Mouse (Mus musculus) adrenal gland, adult 8-10 months (tissue): ENCODE data around the gene Rc3h2. TPM values are rescaled to one million over a fixed set of nuclear protein-coding genes. Genes with fewer than 3 reads are reported as not detected.
A peak's percentile ranks its signal among the peaks of the same experiment; 100 is the strongest.

Experiments
- DNase-seq: peaks from one replicate; pipeline ENCODE4 v3.0.0; 2022
- total RNA-seq, 4 experiments: library from RNA; stranded (reverse); gene quantifications; 2 replicates each; pipeline ENCODE4 v1.2.4; 2022

Gene Rc3h2
- 10 to 100 TPM; 35.5 to 62.9 (median 52.4) TPM for total RNA-seq

GRCm38 (mm10) chr2:37422306-37423304 lies at the start of gene Rc3h2:
Rc3h2 (minus strand) TSS chr2:37422903.
- DNase-seq = peak; percentile 96

DNA sequence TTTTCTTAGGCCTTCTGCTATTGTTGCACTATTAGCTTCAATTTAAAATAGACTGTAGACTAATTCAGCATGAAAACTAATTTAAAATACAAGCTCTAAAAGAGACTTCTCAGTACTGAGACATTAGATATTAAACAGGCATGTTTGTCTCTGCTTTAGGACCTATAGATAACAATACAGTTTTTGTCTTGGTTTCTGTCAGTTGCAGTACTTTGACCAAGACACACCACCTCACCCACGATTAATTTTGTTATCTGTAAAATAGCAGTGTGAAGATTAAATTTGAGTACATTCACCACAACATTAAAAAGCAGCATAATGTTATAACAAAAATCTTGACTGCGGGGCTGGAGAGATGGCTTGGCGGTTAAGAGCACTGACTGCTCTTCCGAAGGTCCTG lies 43.6 kb upstream of the Rc3h2 start:
- DNase-seq = no peak

GRCm38 (mm10) chr2:37460707-37461106 lies 38.0 kb upstream of the Rc3h2 start:
- no peak for DNase-seq

- DNase-seq = no peak
Observed at GRCm38 (mm10) chr2:37452376-37452760, 29.7 kb upstream of the Rc3h2 start.

GRCm38 (mm10) chr2:37451667-37452375 lies 29.1 kb upstream of the Rc3h2 start:
- peak; percentile 90 for DNase-seq

- DNase-seq = peak; percentile 96
Observed at GRCm38 (mm10) chr2:37442611-37443591, 20.2 kb upstream of the Rc3h2 start, which contains the start of the genes Zbtb26, Zbtb6 and Rabgap1. Zbtb26 (minus strand) TSS chr2:37443135. Zbtb6 (minus strand) TSS chr2:37443171. Rabgap1 (plus strand) TSS chr2:37443279.

GRCm38 (mm10) chr2:37431609-37432008 lies 8.9 kb upstream of the Rc3h2 start:
- no peak for DNase-seq

DNA sequence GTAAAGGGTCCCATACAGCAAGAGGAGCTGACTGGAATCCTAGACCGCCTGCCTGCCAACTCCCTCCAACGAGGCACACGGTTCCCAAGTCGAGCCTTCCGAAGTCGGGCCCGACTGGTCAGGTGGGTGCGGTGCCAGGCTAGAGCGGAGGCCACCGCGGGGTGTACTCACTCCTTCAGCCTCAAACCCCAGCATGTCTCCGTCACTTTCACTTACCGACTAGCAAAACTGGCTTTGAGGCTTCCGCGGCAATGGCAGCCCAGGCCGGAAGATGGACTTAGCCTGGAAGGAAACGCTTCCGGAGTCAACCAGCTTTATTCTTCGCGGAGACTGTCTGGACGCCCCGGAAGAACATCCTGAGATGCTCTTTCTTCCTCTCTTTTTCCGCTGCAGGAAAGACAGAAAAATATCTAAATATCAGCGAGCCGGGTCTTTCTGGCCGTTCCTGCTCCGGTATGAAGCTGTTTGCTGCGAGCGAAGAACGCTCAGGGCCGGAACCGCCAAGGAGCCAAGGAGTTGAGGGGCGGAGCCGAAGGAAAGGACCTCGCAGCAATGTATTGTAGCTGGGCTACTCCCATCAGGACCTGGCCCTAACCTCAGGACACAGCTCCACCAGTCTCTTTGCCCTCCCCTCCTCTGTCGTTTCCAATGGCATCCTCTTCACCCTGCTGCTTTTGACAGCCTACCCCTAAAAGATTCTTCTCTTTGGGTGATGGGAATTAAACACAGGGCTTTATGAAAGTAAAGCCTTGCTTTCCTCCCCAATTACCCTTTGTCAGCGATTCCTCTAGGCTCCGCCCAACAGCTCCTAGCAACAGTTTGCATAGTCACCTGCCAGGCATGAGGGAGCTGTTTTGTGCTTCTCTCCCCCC lies 8.1 kb upstream of the Rc3h2 start:
- DNase-seq = peak; percentile 83

- no peak for DNase-seq
Observed at GRCm38 (mm10) chr2:37423671-37424070, 968 bp upstream of the Rc3h2 start.

GRCm38 (mm10) chr2:37421903-37422302 lies 800 bp downstream of the Rc3h2 start:
- DNase-seq = no peak

DNA sequence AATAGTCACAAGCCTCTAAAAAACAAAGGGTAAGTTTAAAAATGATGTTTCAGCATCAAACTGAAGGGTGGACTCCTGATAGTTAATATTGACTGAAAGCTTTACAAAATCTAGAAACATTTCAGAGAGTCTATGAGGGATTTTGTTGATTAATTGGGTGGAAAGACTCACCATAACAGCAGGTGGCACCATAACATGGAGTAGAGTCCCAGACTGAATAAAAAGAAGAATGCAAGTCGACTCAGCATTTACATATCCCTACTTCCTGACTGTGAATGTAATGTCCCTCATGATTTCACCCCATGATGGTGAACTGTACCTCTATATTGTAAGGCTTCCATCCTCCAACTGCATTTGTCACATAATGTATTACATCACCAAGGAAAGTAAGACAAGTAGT lies 27.2 kb downstream of the Rc3h2 start:
- no peak for DNase-seq

GRCm38 (mm10) chr2:37382921-37383320 lies 39.8 kb downstream of the Rc3h2 start:
- no peak for DNase-seq

DNA sequence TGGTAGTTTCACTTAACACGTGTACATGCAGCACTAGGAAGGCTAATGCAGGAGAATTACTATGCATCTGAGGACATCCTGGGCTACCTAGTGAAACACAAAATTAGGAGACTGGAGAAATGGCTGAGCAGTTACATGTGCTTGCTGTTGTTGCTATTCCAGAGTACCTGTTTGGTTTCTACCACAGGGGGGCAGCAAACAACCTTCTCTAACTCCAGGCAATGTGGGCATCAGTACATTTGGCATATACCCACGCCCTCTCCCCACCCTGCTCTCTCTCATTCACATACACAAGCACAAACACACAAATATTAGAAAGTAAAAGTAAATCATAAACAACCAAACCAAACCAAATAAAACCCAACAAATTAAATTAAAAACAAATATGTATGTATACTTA lies 42.5 kb downstream of the Rc3h2 start:
- no peak for DNase-seq

GRCm38 (mm10) chr2:37376018-37376417 lies 46.7 kb downstream of the Rc3h2 start:
- no peak for DNase-seq

DNA sequence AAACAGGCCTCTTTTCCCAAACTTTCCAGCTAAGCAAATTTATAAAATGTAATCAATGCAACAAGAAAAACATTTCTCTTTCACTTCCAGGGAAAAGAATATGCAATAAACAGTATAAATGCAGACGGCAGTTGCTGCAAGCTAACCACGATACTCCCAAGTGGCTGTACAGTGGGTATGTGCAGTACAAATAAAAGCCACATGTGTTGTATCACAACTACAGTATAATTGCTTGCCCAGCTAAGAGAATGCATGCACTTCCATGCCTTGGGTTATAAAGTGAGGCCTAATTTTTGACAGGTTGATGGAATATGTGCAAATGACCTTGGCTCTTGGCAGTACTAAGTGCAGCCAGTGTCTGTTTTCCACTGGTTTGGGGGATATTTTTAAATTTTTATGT lies 52.1 kb downstream of the Rc3h2 start:
- DNase-seq = no peak

DNA sequence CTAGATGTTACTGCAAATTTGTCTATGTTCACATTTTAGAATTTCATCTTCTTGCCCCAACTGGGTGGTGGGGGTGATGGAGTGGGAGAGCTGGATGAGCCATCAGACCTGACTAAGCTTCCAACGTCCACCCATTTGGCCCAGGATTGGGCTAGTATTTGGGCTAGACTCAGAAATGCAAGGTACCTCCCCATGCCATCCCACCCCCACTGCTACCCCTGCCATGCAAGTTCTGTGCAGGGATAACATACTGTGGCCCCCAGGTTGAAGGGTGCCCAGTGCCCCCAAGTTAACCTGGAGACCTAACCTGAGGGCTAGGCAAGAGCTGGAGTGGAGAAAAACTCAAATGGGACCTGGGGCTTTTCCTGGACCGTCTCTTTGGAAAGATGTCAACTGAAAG lies 62.8 kb downstream of the Rc3h2 start:
- no peak for DNase-seq

DNA sequence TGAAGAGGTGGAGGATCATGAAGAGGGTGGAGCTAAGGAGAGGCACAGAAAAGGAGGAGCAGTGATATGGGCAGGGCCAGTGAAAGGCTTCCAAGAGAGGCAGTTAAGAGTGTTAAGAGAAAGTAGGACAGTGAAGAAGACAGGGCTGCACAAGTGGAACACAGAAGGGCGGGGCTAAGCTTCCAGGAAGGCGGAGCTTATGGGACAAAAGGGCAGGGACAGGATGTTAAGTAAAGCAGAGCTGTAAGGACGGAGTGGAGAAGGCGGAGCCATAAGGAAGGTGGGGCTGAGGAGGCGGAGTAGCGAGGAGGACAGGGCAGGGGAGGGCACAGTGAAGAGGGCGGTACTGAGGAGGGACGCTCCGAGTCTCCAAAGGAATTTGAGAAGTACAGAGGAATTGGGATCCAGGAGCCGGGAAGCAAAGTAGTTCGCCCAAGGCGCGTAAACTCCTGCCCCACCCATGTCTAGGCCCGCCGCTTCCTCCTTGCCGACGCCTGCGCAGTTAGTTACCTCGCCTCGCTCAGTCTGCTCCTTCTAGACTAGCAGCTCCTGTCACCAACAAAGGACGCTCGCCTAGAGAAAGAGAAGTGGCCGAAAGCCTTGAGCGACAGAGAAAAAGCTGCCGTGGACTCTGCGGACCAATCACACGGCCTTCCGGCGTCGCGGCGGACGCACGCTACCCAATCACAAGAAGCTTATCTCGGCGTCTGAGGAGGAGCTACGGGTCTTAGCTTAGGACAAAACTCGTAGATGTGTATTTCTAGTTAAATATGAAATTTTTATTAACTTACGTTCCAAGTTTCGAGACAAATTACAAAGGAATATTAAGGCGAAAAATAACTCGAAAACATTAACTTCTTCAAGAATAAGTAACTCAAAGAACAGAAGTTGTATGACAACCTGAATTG lies 63.8 kb downstream of the Rc3h2 start, which contains the start of gene Pdcl:
TSS of gene Pdcl (minus strand) at position 700 of the 908 bp plus-strand sequence.
- DNase-seq = peak; percentile 95

DNA sequence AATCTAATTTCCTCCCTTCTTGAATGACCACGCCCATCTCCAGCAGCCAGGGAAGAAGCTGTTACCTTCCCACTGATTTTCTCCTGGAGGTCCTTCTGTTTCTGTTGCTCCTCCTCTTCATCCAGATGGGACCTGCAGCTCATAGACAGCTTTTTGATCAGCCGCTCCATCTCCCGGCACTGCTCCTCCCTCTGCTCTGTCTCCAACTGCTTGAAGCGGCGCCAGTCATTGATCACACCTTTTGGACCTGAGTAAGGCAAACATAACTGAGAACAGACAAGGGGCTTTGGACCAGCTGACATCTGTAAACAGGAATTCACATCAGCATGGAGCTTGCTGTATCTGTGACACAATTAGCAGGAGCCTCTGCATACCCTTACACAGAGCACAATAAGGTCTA lies 67.1 kb downstream of the Rc3h2 start:
- no peak for DNase-seq

DNA sequence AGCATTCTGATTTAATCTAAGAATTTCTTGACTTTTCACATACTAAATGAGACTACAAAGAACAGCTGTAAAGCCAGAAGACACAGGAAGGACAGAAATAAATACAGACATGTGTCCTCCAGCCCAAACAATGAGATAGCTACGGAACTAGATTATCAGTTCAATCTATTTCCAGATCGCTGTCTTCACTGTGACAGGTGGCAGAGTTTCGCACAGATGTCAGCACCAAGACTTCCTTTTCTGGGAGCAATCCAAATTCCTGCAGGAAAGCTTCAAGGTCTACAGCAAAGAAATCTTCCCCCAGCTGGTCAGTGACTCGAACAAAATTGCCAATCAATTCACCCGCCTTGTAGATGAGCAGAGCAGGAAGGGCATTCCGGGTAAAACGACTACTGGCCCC lies 71.0 kb downstream of the Rc3h2 start:
- no peak for DNase-seq
